Mouse (Mus musculus): ENCODE data around the gene Col6a3. TPM values are rescaled to one million over a fixed set of nuclear protein-coding genes. Genes with fewer than 3 reads are reported as not detected.

Gene Col6a3
- total and polyA plus RNA-seq, 3 experiments: 0.25 TPM; not detected in 2

DNA sequence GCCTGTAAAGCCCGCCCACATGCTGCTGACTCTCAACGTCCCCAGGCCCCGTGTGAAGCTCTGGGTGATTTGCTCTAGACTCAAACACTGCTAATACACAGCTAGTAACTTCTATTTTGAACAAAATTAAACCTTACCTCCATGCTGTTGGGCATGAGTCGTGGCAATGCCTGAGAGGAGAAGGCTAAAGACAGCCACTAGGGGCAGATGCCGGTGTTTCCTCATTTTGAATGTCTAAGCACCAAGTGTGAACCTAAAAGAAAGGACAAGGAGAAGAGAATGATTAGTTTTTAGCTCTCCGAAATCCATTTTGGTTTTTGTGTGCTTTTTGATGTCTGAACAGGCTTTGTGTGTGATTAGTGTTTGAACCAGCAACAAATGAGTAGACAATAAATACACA is 13.8 kb downstream of the Col6a3 start:
- Histone ChIP-seq H3K27me3 (replicated peaks) (peaks cover 88% of the 10 kb centered on the region), H3K4me1 (ENCODE audit: control insufficient read depth in 1 of 2, insufficient read depth in 2 of 2) (no peaks in the 10 kb centered on the region), H3K9ac (ENCODE audit: insufficient read depth, low read depth) (no peak overlapping the region), H3K79me2 (replicated peaks; ENCODE audit: control insufficient read depth, extremely low read depth, insufficient read depth, poor library complexity, severe bottlenecking) (no peaks in the 10 kb centered on the region), H3K4me3 (replicated peaks in 1 of 3; ENCODE audit: low read depth in 2 of 3, low read length in 2 of 3, poor library complexity in 1 of 3) (no peak overlapping the region), H3K9me3 (replicated peaks; ENCODE audit: low read length) (no peaks in the 10 kb centered on the region), H3K27ac (ENCODE audit: insufficient read depth, low read depth) (no peak overlapping the region), H3K4me2 (ENCODE audit: insufficient read depth, low read depth, poor library complexity, severe bottlenecking) (no peak overlapping the region; the same call in 1 of the 2 replicates), H3K36me3 (replicated peaks in 1 of 2; ENCODE audit: control insufficient read depth in 1 of 2, insufficient read depth in 1 of 2, low read length in 1 of 2) (no peaks in the 10 kb centered on the region)
- dilution Hi-C loops (cut with MboI; ENCODE audit: extremely low pct_ligation_motif_present, extremely low pct_unique_long_range_greater_than_20kb, low sequenced_read_pairs) (no loop called here), in situ Hi-C loops (cut with MboI; ENCODE audit: low pct_ligation_motif_present, low pct_unique_long_range_greater_than_20kb, low sequenced_read_pairs) (no loop called here)
- peak; percentile 12; the same call in 1 of the 2 replicates for TF ChIP-seq BHLHE40 (IDR thresholded peaks at IDR 0.05; ENCODE audit: low read depth, low read length)
- no peak for TF ChIP-seq USF1 (IDR thresholded peaks at IDR 0.05; ENCODE audit: low read depth, low read length)
- peak in 1 of 2 experiments; percentile 49; a peak in 2 of 4 replicates for TF ChIP-seq CTCF (conservative IDR thresholded peaks at IDR 0.05 in 1 of 2, IDR thresholded peaks at IDR 0.05 in 1 of 2; ENCODE audit: low read depth in 2 of 2, low read length in 2 of 2)
- DNase-seq (ENCODE audit: extremely low read depth): peak; percentile 13

DNA sequence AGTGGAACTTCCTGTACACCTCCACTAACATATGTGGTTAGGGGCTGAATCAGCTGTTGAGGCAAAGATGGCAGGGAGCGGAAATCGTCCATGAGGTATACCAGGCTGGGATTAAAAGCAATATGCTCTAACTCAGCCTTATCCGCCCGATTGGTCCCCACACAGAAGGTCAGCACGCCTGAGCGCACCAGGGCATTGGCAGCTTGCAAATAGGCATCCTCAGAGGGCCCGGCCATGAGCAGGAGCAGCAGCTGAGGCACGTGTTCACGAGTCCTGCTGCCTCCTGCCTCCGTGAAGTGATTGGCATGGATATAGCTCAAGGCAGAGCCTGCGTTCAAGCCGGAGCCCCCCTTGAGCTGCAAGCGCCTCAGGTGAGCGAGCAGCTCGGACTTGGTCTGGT is 30.5 kb downstream of the Col6a3 start:
- dilution Hi-C loops (cut with MboI; ENCODE audit: extremely low pct_ligation_motif_present, extremely low pct_unique_long_range_greater_than_20kb, low sequenced_read_pairs) (no loop called here), in situ Hi-C loops (cut with MboI; ENCODE audit: low pct_ligation_motif_present, low pct_unique_long_range_greater_than_20kb, low sequenced_read_pairs) (no loop called here)
- no peak for DNase-seq (ENCODE audit: extremely low read depth)
- H3K27ac ChIP-seq (ENCODE audit: insufficient read depth, low read depth): no peak overlapping the region
- H3K36me3 ChIP-seq (replicated peaks in 1 of 2; ENCODE audit: control insufficient read depth in 1 of 2, insufficient read depth in 1 of 2, low read length in 1 of 2): no peaks in the 10 kb centered on the region
- H3K4me3 ChIP-seq (replicated peaks in 1 of 3; ENCODE audit: low read depth in 2 of 3, low read length in 2 of 3, poor library complexity in 1 of 3): no peak overlapping the region
- no peak for TF ChIP-seq ETS1 (conservative IDR thresholded peaks at IDR 0.05; ENCODE audit: low read depth, low read length)
- TF ChIP-seq RCOR1 (conservative IDR thresholded peaks at IDR 0.05; ENCODE audit: low read depth, low read length): no peak
- no peak for TF ChIP-seq USF2 (conservative IDR thresholded peaks at IDR 0.05; ENCODE audit: low read depth, low read length)
- no peak for TF ChIP-seq CHD2 (IDR thresholded peaks at IDR 0.05; ENCODE audit: low read length)
- no peak for TF ChIP-seq ELF1 (IDR thresholded peaks at IDR 0.05; ENCODE audit: low read depth, low read length)
- TF ChIP-seq BHLHE40 (IDR thresholded peaks at IDR 0.05; ENCODE audit: low read depth, low read length): no peak
- TF ChIP-seq JUN (IDR thresholded peaks at IDR 0.05; ENCODE audit: insufficient read depth, low read depth, low read length): no peak
- H3K4me1 ChIP-seq (ENCODE audit: control insufficient read depth in 1 of 2, insufficient read depth in 2 of 2): no peaks in the 10 kb centered on the region; a peak in 1 of 4 replicates
- no peak overlapping the region for H3K4me2 ChIP-seq (ENCODE audit: insufficient read depth, low read depth, poor library complexity, severe bottlenecking)
- peaks cover 93% of the 10 kb centered on the region for H3K27me3 ChIP-seq (replicated peaks)
- no peaks in the 10 kb centered on the region for H3K9me3 ChIP-seq (replicated peaks; ENCODE audit: low read length)
- no peak overlapping the region for H3K9ac ChIP-seq (ENCODE audit: insufficient read depth, low read depth)
- no peaks in the 10 kb centered on the region for H3K79me2 ChIP-seq (replicated peaks; ENCODE audit: control insufficient read depth, extremely low read depth, insufficient read depth, poor library complexity, severe bottlenecking)

GRCm38 (mm10) chr1:90808930-90809329 is 34.8 kb downstream of the Col6a3 start:
- Histone ChIP-seq H3K79me2 (replicated peaks; ENCODE audit: control insufficient read depth, extremely low read depth, insufficient read depth, poor library complexity, severe bottlenecking) (no peaks in the 10 kb centered on the region), H3K9ac (ENCODE audit: insufficient read depth, low read depth) (no peak overlapping the region), H3K27me3 (replicated peaks) (peaks cover 78% of the 10 kb centered on the region), H3K27ac (ENCODE audit: insufficient read depth, low read depth) (no peak overlapping the region), H3K4me3 (replicated peaks in 1 of 3; ENCODE audit: low read depth in 2 of 3, low read length in 2 of 3, poor library complexity in 1 of 3) (no peak overlapping the region), H3K4me1 (ENCODE audit: control insufficient read depth in 1 of 2, insufficient read depth in 2 of 2) (no peaks in the 10 kb centered on the region; a peak in 1 of 4 replicates), H3K36me3 (replicated peaks in 1 of 2; ENCODE audit: control insufficient read depth in 1 of 2, insufficient read depth in 1 of 2, low read length in 1 of 2) (no peaks in the 10 kb centered on the region), H3K9me3 (replicated peaks; ENCODE audit: low read length) (no peaks in the 10 kb centered on the region), H3K4me2 (ENCODE audit: insufficient read depth, low read depth, poor library complexity, severe bottlenecking) (no peak overlapping the region)
- TF ChIP-seq UBTF (IDR thresholded peaks at IDR 0.05; ENCODE audit: low read depth, low read length) (no peak), POLR2A (IDR thresholded peaks at IDR 0.05; ENCODE audit: low read depth, low read length) (no peak), NELFE (IDR thresholded peaks at IDR 0.05; ENCODE audit: low read depth, low read length) (no peak), MAFK (IDR thresholded peaks at IDR 0.05; ENCODE audit: insufficient replicate concordance, low read length) (no peak), ZC3H11A (IDR thresholded peaks at IDR 0.05; ENCODE audit: low read depth, low read length) (no peak), E2F4 (IDR thresholded peaks at IDR 0.05; ENCODE audit: insufficient replicate concordance, low read depth, low read length) (no peak), CHD2 (IDR thresholded peaks at IDR 0.05; ENCODE audit: low read length) (no peak), MEF2A (IDR thresholded peaks at IDR 0.05; ENCODE audit: borderline replicate concordance, low read depth, low read length) (no peak), JUND (conservative IDR thresholded peaks at IDR 0.05; ENCODE audit: low read depth, low read length) (no peak), TCF12 (IDR thresholded peaks at IDR 0.05; ENCODE audit: low read depth, low read length) (no peak), USF2 (conservative IDR thresholded peaks at IDR 0.05; ENCODE audit: low read depth, low read length) (no peak), NRF1 (IDR thresholded peaks at IDR 0.05; ENCODE audit: low read depth, low read length) (no peak), ZMIZ1 (IDR thresholded peaks at IDR 0.05; ENCODE audit: low read depth, low read length) (no peak), ZNF384 (IDR thresholded peaks at IDR 0.05; ENCODE audit: low read depth, low read length) (no peak), SIN3A (IDR thresholded peaks at IDR 0.05; ENCODE audit: low read length) (no peak)
- in situ Hi-C loops (cut with MboI; ENCODE audit: low pct_ligation_motif_present, low pct_unique_long_range_greater_than_20kb, low sequenced_read_pairs) (no loop called here), dilution Hi-C loops (cut with MboI; ENCODE audit: extremely low pct_ligation_motif_present, extremely low pct_unique_long_range_greater_than_20kb, low sequenced_read_pairs) (no loop called here)
- DNase-seq (ENCODE audit: extremely low read depth): no peak
